Mouse (Mus musculus) G1E (cell line): ENCODE results near the gene Rab26.

ENCODE experiments used
- CTCF ChIP-seq: IDR thresholded peaks from 2 replicates; pipeline ENCODE4 v1.5.1; 2012; ENCODE audit warnings: low read depth, low read length, inconsistent platforms, mixed read lengths
- GATA1 ChIP-seq: IDR thresholded peaks from 2 replicates; pipeline ENCODE4 v1.6.1; 2012; ENCODE audit warnings: borderline replicate concordance, low read length, inconsistent platforms, mixed read lengths
- GATA2 ChIP-seq: IDR thresholded peaks from 2 replicates; pipeline ENCODE4 v1.6.1; 2012; ENCODE audit warnings: low read depth, low read length, inconsistent platforms, borderline replicate concordance
- POLR2AphosphoS5 ChIP-seq: IDR thresholded peaks from 2 replicates; pipeline ENCODE4 v1.6.1; 2012; ENCODE audit warnings: low read depth, low read length, inconsistent platforms; ENCODE audit not compliant: insufficient replicate concordance
- TAL1 ChIP-seq: conservative IDR thresholded peaks from 2 replicates; pipeline ENCODE4 v1.6.1; 2012; ENCODE audit warnings: low read depth, low read length, inconsistent platforms, mixed read lengths

GRCm38 (mm10) chr17:24560301-24561028, 26.5 kb upstream of the Rab26 start:
- TF ChIP-seq CTCF (no peak), POLR2AphosphoS5 (no peak), TAL1 (no peak), GATA1 (no peak), GATA2 (no peak)
